Mouse (Mus musculus) erythroblast, embryonic 14.5 days (primary cell): ENCODE results near the gene Slc35f6. TPM values are rescaled to one million over a fixed set of nuclear protein-coding genes. Genes with fewer than 3 reads are reported as not detected.

Experiments
- H3K27me3 ChIP-seq: 2 replicates; pipeline ENCODE4 v1.6.1; 2012; ENCODE audit warnings: inconsistent platforms; ENCODE audit not compliant: control insufficient read depth
- H3K36me3 ChIP-seq: 2 replicates; pipeline ENCODE4 v1.6.1; 2012; ENCODE audit warnings: mild to moderate bottlenecking, inconsistent platforms; ENCODE audit not compliant: control insufficient read depth
- H3K4me1 ChIP-seq: 2 replicates; pipeline ENCODE4 v1.6.1; 2012; ENCODE audit warnings: inconsistent platforms; ENCODE audit not compliant: control insufficient read depth
- H3K4me3 ChIP-seq: replicated peaks from 2 replicates; pipeline ENCODE3; 2012; ENCODE audit warnings: moderate library complexity, mild to moderate bottlenecking, inconsistent platforms
- H3K9me3 ChIP-seq: 2 replicates; pipeline ENCODE4 v1.6.1; 2012; ENCODE audit warnings: low read length, inconsistent platforms, mixed read lengths; ENCODE audit not compliant: control insufficient read depth
- GATA1 ChIP-seq: IDR thresholded peaks from 2 replicates; pipeline ENCODE4 v1.6.1; 2012; ENCODE audit warnings: low read length, inconsistent platforms, mixed read lengths
- TAL1 ChIP-seq: IDR thresholded peaks from 3 replicates; pipeline ENCODE4 v1.6.1; 2012; ENCODE audit warnings: low read length, inconsistent platforms, mixed read lengths
- polyA plus RNA-seq: library from polyadenylated mRNA; stranded (reverse); fragments of >175 nt; gene quantifications from 2 replicates; pipeline ENCODE4 v1.2.3, GENCODE M21; 2012

The Slc35f6 gene
- polyA plus RNA-seq, 1 experiment: 0.45 TPM

- H3K4me3 ChIP-seq: no peak overlapping the region
- H3K36me3 ChIP-seq: peaks cover 4% of the 10 kb centered on the region
- no peaks in the 10 kb centered on the region for H3K9me3 ChIP-seq
- H3K27me3 ChIP-seq: peaks cover 5% of the 10 kb centered on the region
- H3K4me1 ChIP-seq: peaks cover 27% of the 10 kb centered on the region
- TF ChIP-seq GATA1: no peak
- no peak for TF ChIP-seq TAL1
Observed at GRCm38 (mm10) chr5:30646036-30646435, 1.7 kb upstream of the Slc35f6 start.

GRCm38 (mm10) chr5:30647396-30647795 is 337 bp upstream of the Slc35f6 start:
- Histone ChIP-seq H3K27me3 (peaks cover under 1% of the 10 kb centered on the region), H3K4me3 (peak overlapping the region; percentile 85), H3K4me1 (peaks cover 27% of the 10 kb centered on the region), H3K36me3 (peaks cover 9% of the 10 kb centered on the region), H3K9me3 (no peaks in the 10 kb centered on the region)
- TF ChIP-seq GATA1: no peak
- TF ChIP-seq TAL1: no peak

- TF ChIP-seq TAL1: no peak
- TF ChIP-seq GATA1: no peak
- no peaks in the 10 kb centered on the region for H3K9me3 ChIP-seq
- no peaks in the 10 kb centered on the region for H3K27me3 ChIP-seq
- H3K36me3 ChIP-seq: peaks cover 25% of the 10 kb centered on the region
- no peak overlapping the region for H3K4me3 ChIP-seq
- H3K4me1 ChIP-seq: peaks cover 27% of the 10 kb centered on the region
Observed at GRCm38 (mm10) chr5:30649558-30649957, 1.8 kb downstream of the Slc35f6 start.

- H3K4me3 ChIP-seq: no peak overlapping the region
- TF ChIP-seq GATA1 (no peak), TAL1 (no peak)
- H3K27me3 ChIP-seq: no peaks in the 10 kb centered on the region
- H3K4me1 ChIP-seq: peaks cover 27% of the 10 kb centered on the region
- H3K9me3 ChIP-seq: no peaks in the 10 kb centered on the region
- H3K36me3 ChIP-seq: peaks cover 37% of the 10 kb centered on the region
Observed at GRCm38 (mm10) chr5:30650756-30651155, 3.0 kb downstream of the Slc35f6 start.

GRCm38 (mm10) chr5:30651554-30651953 is 3.8 kb downstream of the Slc35f6 start:
- Histone ChIP-seq H3K36me3 (peaks cover 45% of the 10 kb centered on the region), H3K4me3 (no peak overlapping the region), H3K27me3 (no peaks in the 10 kb centered on the region), H3K9me3 (no peaks in the 10 kb centered on the region), H3K4me1 (peaks cover 27% of the 10 kb centered on the region)
- no peak for TF ChIP-seq GATA1
- no peak for TF ChIP-seq TAL1

- Histone ChIP-seq H3K9me3 (no peaks in the 10 kb centered on the region), H3K36me3 (peaks cover 60% of the 10 kb centered on the region), H3K4me3 (no peak overlapping the region), H3K27me3 (no peaks in the 10 kb centered on the region), H3K4me1 (peaks cover 18% of the 10 kb centered on the region)
- TF ChIP-seq TAL1: no peak
- TF ChIP-seq GATA1: no peak
Observed at GRCm38 (mm10) chr5:30653246-30653645, 5.5 kb downstream of the Slc35f6 start.

GRCm38 (mm10) chr5:30655042-30655441 is 7.3 kb downstream of the Slc35f6 start:
- Histone ChIP-seq H3K4me3 (no peak overlapping the region), H3K4me1 (peaks cover under 1% of the 10 kb centered on the region), H3K9me3 (no peaks in the 10 kb centered on the region), H3K36me3 (peaks cover 62% of the 10 kb centered on the region), H3K27me3 (no peaks in the 10 kb centered on the region)
- TF ChIP-seq GATA1 (no peak), TAL1 (no peak)

- Histone ChIP-seq H3K9me3 (peaks cover 5% of the 10 kb centered on the region), H3K4me3 (no peak overlapping the region), H3K4me1 (no peaks in the 10 kb centered on the region), H3K27me3 (no peaks in the 10 kb centered on the region), H3K36me3 (peaks cover 62% of the 10 kb centered on the region)
- TF ChIP-seq TAL1: no peak
- no peak for TF ChIP-seq GATA1
Observed at GRCm38 (mm10) chr5:30655526-30656195, 7.9 kb downstream of the Slc35f6 start.

GRCm38 (mm10) chr5:30659042-30659441 is 11.3 kb downstream of the Slc35f6 start:
- Histone ChIP-seq H3K4me1 (no peaks in the 10 kb centered on the region), H3K36me3 (peaks cover 41% of the 10 kb centered on the region), H3K9me3 (peaks cover 17% of the 10 kb centered on the region), H3K27me3 (no peaks in the 10 kb centered on the region), H3K4me3 (no peak overlapping the region)
- no peak for TF ChIP-seq TAL1
- no peak for TF ChIP-seq GATA1

- H3K4me3 ChIP-seq: no peak overlapping the region
- peaks cover 17% of the 10 kb centered on the region for H3K9me3 ChIP-seq
- peaks cover 3% of the 10 kb centered on the region for H3K4me1 ChIP-seq
- no peaks in the 10 kb centered on the region for H3K27me3 ChIP-seq
- peaks cover 32% of the 10 kb centered on the region for H3K36me3 ChIP-seq
- TF ChIP-seq TAL1 (no peak), GATA1 (no peak)
Observed at GRCm38 (mm10) chr5:30660278-30660677, 12.5 kb downstream of the Slc35f6 start.
